Comparison of ENCODE assay signal across 8 mouse cellular contexts in the genomic region with DNA sequence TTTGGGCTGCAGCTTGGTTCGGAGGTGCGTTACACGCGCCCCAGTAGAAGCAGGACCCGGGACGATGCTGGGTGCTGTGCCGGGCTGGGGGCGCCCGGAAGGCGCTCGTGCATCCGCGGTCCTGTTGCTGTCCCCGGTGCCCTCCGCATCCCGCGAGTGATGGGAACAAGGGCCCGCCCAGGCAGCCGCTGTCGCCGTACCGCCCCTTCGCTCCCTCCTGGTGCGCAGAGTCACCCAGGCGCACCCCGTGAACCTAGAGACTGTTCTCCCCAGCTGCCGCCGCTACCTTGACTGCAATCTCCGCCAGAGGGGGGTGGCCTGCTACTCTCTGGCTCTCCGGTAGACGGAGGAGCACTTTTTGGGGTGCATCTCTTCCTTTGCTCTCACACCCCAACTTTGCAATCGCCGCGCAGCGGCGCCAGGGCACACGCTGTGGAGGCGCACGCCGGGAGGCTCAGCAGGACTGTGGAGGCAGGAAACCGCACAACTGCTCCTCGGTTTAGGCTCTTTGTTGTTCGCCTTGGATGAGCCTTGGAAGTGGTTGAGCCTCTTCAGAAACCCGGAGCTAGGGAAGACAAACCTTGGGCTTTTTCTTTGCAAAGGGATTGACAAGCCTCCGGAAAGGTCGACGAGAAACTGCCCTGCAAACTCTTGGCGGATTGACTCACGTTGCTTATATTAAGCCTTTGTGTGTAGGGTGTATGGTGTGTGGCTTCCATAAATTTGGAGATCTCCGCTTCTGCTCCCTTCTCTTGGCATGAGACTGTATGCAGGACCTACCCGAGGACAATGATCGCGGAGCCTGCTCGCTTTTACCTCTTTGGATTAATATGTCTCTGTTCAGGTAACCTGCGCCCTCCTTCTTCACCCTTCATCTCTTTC.
DNase-seq lines count a peak whose midpoint lies in the region; ATAC-seq and TF ChIP-seq lines count a peak whose summit lies in the region.

No protein-coding gene starts in this region.

- DNase-seq in ES-E14 (ENCODE audit: low read depth, low spot score), result peak; percentile 30
- peak; percentile 61 to 68 for DNase-seq in cerebellum, postnatal 25 days
- peak; percentile 64 for DNase-seq in gastrocnemius, adult 2 months
- DNase-seq in hindbrain, embryonic 14.5 days (ENCODE audit: low spot score), result peak; percentile 63
- peak; percentile 72 to 73 for DNase-seq in layer of hippocampus, postnatal 36 days
- DNase-seq in lung, postnatal 10 days, result peak; percentile 69
- peak; percentile 65 for DNase-seq in retina, postnatal 1 day
- DNase-seq in urinary bladder, postnatal 25 days (ENCODE audit: low spot score), result peak; percentile 35

- H3K4me1 ChIP-seq in ES-E14 (ENCODE audit: control insufficient read depth in 2 of 2, insufficient read depth in 2 of 2, low read length in 2 of 2, poor library complexity in 1 of 2), result no peaks in the 10 kb centered on the region
- H3K4me1 ChIP-seq in hindbrain, embryonic 14.5 days (replicated peaks; ENCODE audit: control insufficient read depth, insufficient read depth, low read length), result peaks cover 20% of the 10 kb centered on the region

- no peak overlapping the region for H3K27ac ChIP-seq in ES-E14 (ENCODE audit: insufficient read depth, low read depth, low read length, poor library complexity, severe bottlenecking)
- peak overlapping the region; percentile 83 for H3K27ac ChIP-seq in gastrocnemius, adult 2 months
- peak overlapping the region; percentile 76 for H3K27ac ChIP-seq in hindbrain, embryonic 14.5 days

- peak; percentile 12; the same call in 1 of the 2 replicates for TF ChIP-seq CTCF in gastrocnemius, adult 2 months (IDR thresholded peaks at IDR 0.05)

- intact Hi-C loops in gastrocnemius, adult 2 months (cut with DNase I), result loop anchor here (5.0 kb wide), 1 partner anchor 314 kb away; no protein-coding TSS in a partner anchor

- under 1% methylated on average over 54 of the region's 55 CpGs for whole genome bisulfite sequencing in hindbrain, embryonic 14.5 days

- ATAC-seq in hindbrain, embryonic 14.5 days (ENCODE audit: low FRiP score), result peak; percentile 73

- no peaks in the 10 kb centered on the region for H3K9me3 ChIP-seq in ES-E14 (ENCODE audit: control insufficient read depth, insufficient read depth, low read depth, low read length)
- no peaks in the 10 kb centered on the region for H3K9me3 ChIP-seq in hindbrain, embryonic 14.5 days (ENCODE audit: control insufficient read depth, low read length)

- in situ Hi-C loops in ES-E14 (cut with MboI; ENCODE audit: low sequenced_read_pairs in 2 of 2, unreplicated experiment in 2 of 2), result loop anchor here in 1 of 2 experiments (25.0 kb wide), 1 partner anchor 324 kb away; no protein-coding TSS in a partner anchor

- H3K27me3 ChIP-seq in hindbrain, embryonic 14.5 days (ENCODE audit: control insufficient read depth, insufficient read depth, low read length), result no peaks in the 10 kb centered on the region

- peak overlapping the region; percentile 91 for H3K9ac ChIP-seq in ES-E14 (ENCODE audit: insufficient read depth, low read depth, low read length, poor library complexity, severe bottlenecking)
- peak overlapping the region; percentile 66 for H3K9ac ChIP-seq in hindbrain, embryonic 14.5 days

- peak overlapping the region; percentile 69 to 78 for H3K4me3 ChIP-seq in ES-E14 (ENCODE audit: insufficient read depth in 1 of 2, low read depth in 1 of 2, low read length in 2 of 2, poor library complexity in 1 of 2, severe bottlenecking in 1 of 2)
- peak overlapping the region; percentile 72 for H3K4me3 ChIP-seq in gastrocnemius, adult 2 months
- peak overlapping the region; percentile 68 for H3K4me3 ChIP-seq in hindbrain, embryonic 14.5 days (replicated peaks; ENCODE audit: low read length)

- H3K36me3 ChIP-seq in ES-E14 (ENCODE audit: control insufficient read depth, insufficient read depth, low read length, poor library complexity, severe bottlenecking), result no peaks in the 10 kb centered on the region
- no peaks in the 10 kb centered on the region for H3K36me3 ChIP-seq in hindbrain, embryonic 14.5 days (replicated peaks; ENCODE audit: control insufficient read depth, insufficient read depth)

- peak overlapping the region; percentile 69 for H3K4me2 ChIP-seq in hindbrain, embryonic 14.5 days (replicated peaks)

TF ChIP-seq in ES-E14, 5 proteins besides CTCF, POLR2A, EP300 and RAD21:
- TF ChIP-seq MAFK (IDR thresholded peaks at IDR 0.05; ENCODE audit: insufficient read depth, low read depth, low read length) (no peak), ZC3H11A (IDR thresholded peaks at IDR 0.05; ENCODE audit: borderline replicate concordance, low read depth, low read length) (no peak), HCFC1 (IDR thresholded peaks at IDR 0.05; ENCODE audit: borderline replicate concordance, insufficient read depth, low read length) (no peak), ZNF384 (IDR thresholded peaks at IDR 0.05; ENCODE audit: low read depth, low read length) (no peak), CHD2 (IDR thresholded peaks at IDR 0.05; ENCODE audit: low read depth, low read length) (no peak)
